Mouse (Mus musculus) embryonic facial prominence, embryonic 11.5 days (tissue): Measurements from ENCODE around the gene Sez6l2. TPM values are rescaled to one million over a fixed set of nuclear protein-coding genes. Genes with fewer than 3 reads are reported as not detected.
A peak's percentile ranks its signal among the peaks of the same experiment; 100 is the strongest.

Experiments
- ATAC-seq: fragments of 200-750 bp; cut with Nextera tagmentation; replicated peaks from 2 replicates; pipeline ENCODE4 v1.8.0; 2017; ENCODE audit warnings: low read depth; ENCODE audit not compliant: insufficient number of reproducible peaks, low FRiP score, low TSS enrichment
- DNase-seq: peaks from one replicate; pipeline ENCODE4 v3.0.0-alpha.2; 2015; ENCODE audit warnings: low spot score
- H3K27ac ChIP-seq: fragments of 300-500 bp; sonication (generic); replicated peaks from 2 replicates; pipeline ENCODE4 v1.5.1; 2014; ENCODE audit warnings: mild to moderate bottlenecking, low read depth, low read length, control low read depth
- H3K27me3 ChIP-seq: fragments of 300-500 bp; sonication (generic); 2 replicates; pipeline ENCODE4 v1.6.1; 2014; ENCODE audit warnings: mild to moderate bottlenecking, low read length, moderate library complexity, mixed read lengths; ENCODE audit not compliant: control insufficient read depth, insufficient read depth
- H3K36me3 ChIP-seq: fragments of 300-500 bp; sonication (generic); replicated peaks from 2 replicates; pipeline ENCODE4 v1.6.1; 2014; ENCODE audit warnings: low read depth, mild to moderate bottlenecking, low read length, moderate library complexity, mixed read lengths; ENCODE audit not compliant: control insufficient read depth, insufficient read depth
- H3K4me1 ChIP-seq: fragments of 300-500 bp; sonication (generic); 2 replicates; pipeline ENCODE4 v1.6.1; 2014; ENCODE audit warnings: low read length, mixed read lengths; ENCODE audit not compliant: control insufficient read depth, insufficient read depth
- H3K4me2 ChIP-seq: fragments of 300-500 bp; sonication (generic); 2 replicates; pipeline ENCODE4 v1.6.1; 2014; ENCODE audit warnings: low read depth, mild to moderate bottlenecking, control low read depth, low read length, moderate library complexity
- H3K4me3 ChIP-seq: fragments of 300-500 bp; sonication (generic); 2 replicates; pipeline ENCODE4 v1.5.1; 2014; ENCODE audit warnings: low read depth, low read length, control low read depth
- H3K9ac ChIP-seq: fragments of 300-500 bp; sonication (generic); replicated peaks from 2 replicates; pipeline ENCODE4 v1.6.1; 2014; ENCODE audit warnings: mild to moderate bottlenecking, control low read depth, low read length
- H3K9me3 ChIP-seq: fragments of 300-500 bp; sonication (generic); replicated peaks from 2 replicates; pipeline ENCODE4 v1.6.1; 2016; ENCODE audit warnings: mild to moderate bottlenecking, low read length, inconsistent platforms, mixed read lengths; ENCODE audit not compliant: control insufficient read depth
- WGBS: fragments of 180-500 bp; shearing (Covaris S2); extraction: QIAGEN DNeasy Blood & Tissue Kit; methylation state at CpG from one replicate; pipeline ENCODE4 v1.1.7; 2014; 5-methylcytosine and 5-hydroxymethylcytosine counted together
- polyA plus RNA-seq: library from polyadenylated mRNA; unstranded; fragments of >200 nt; fragmentation: Nextera tagmentation; extraction: Ambion mirVana; gene quantifications from 2 replicates; pipeline ENCODE4 v1.2.1, GENCODE M21; 2014

The Sez6l2 gene
- polyA plus RNA-seq, 1 experiment from 2014 or later: 1.2 TPM

DNA sequence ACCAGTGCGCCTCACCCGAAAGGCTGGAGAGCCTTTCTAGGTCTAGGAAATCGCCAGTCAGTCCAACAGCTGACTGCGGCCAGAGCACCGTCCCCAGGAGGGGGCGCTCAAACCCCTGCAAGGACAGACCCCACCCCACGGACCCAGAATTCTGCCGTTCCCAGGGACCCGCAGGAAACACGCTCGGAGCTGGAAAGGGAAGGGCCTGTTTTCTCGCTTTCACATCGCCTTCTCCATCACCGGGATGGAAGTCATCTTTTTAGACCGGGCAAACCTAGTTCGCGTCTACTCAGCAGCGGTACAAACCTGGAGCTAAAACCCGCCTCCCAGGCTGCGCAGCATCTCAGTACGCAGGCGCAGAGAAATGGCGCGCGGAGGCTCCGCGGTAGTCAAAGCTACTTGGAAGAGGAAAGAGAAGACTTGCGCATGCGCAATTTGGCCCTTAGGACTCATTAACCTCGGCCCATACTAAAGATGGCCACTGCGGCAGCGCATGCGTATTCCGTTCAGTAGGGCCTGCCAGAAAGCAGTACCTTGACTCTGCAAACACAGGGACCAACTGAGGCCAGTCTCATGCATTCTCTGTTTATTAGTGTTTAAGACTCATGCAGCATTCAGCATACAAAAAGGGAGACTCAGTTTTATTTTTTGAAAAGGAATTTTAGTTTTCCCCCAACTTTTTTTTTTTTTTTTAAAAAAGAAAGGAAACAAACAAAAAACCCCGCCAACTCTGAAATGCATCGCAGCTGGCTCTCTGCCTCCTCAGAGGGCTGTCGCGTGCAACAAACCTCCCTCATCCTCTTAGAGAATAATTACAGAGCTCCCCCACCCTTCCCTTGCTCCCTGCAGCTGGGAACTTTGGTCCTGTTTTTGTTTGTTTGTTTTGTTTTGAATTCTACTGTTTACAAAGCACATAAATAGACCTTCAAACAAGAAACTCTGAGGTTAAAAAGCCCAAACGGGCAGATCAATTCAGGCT is 66.9 kb downstream of the Sez6l2 start, which contains the start of gene Pagr1a:
Gene Pagr1a (minus strand): TSS at position 382 of the 979 bp plus-strand sequence.
- Histone ChIP-seq H3K4me2 (peak within 1 kb of the TSS; percentile 85), H3K4me1 (peaks cover 13% of the 10 kb centered on the region), H3K9ac (peak within 1 kb of the TSS; percentile 87), H3K36me3 (peaks cover 4% of the 10 kb centered on the region), H3K4me3 (peak within 1 kb of the TSS; percentile 66), H3K27me3 (no peaks in the 10 kb centered on the region), H3K27ac (peak within 1 kb of the TSS; percentile 88), H3K9me3 (no peaks in the 10 kb centered on the region)
- WGBS: 4% methylated on average over 39 of the region's 39 CpGs
- DNase-seq (peak; percentile 100), ATAC-seq (peak; percentile 69)

- DNase-seq: no peak
- peaks cover 15% of the 10 kb centered on the region for H3K4me1 ChIP-seq
- peak overlapping the region; percentile 29 for H3K9ac ChIP-seq
- H3K36me3 ChIP-seq: peaks cover 4% of the 10 kb centered on the region
- no peak overlapping the region for H3K4me3 ChIP-seq
- H3K4me2 ChIP-seq: no peak overlapping the region
- no peaks in the 10 kb centered on the region for H3K9me3 ChIP-seq
- H3K27ac ChIP-seq: no peak overlapping the region; the same call in 1 of the 2 replicates
- no peak for ATAC-seq
- WGBS: 59% methylated on average over 6 of the region's 6 CpGs
- H3K27me3 ChIP-seq: no peaks in the 10 kb centered on the region
Measured at GRCm38 (mm10) chr7:127017950-127018345, 67.6 kb downstream of the Sez6l2 start.

GRCm38 (mm10) chr7:127018416-127019305 is 68.3 kb downstream of the Sez6l2 start:
- H3K27me3 ChIP-seq: no peaks in the 10 kb centered on the region
- no peak for ATAC-seq
- WGBS: 69% methylated on average over 15 of the region's 15 CpGs
- H3K4me1 ChIP-seq: peaks cover 22% of the 10 kb centered on the region
- DNase-seq: no peak
- no peak overlapping the region for H3K27ac ChIP-seq
- H3K4me2 ChIP-seq: no peak overlapping the region
- H3K36me3 ChIP-seq: peaks cover 4% of the 10 kb centered on the region
- no peak overlapping the region for H3K4me3 ChIP-seq
- no peaks in the 10 kb centered on the region for H3K9me3 ChIP-seq
- H3K9ac ChIP-seq: peak overlapping the region; percentile 74

- Histone ChIP-seq H3K4me1 (peaks cover 22% of the 10 kb centered on the region), H3K36me3 (peaks cover 4% of the 10 kb centered on the region), H3K27me3 (no peaks in the 10 kb centered on the region), H3K4me3 (no peak overlapping the region), H3K4me2 (peak overlapping the region; percentile 83), H3K27ac (0 out of 2 replicates have a peak overlapping the region, but pooled peaks have one; percentile 7), H3K9me3 (no peaks in the 10 kb centered on the region), H3K9ac (peak overlapping the region; percentile 74)
- DNase-seq (no peak), ATAC-seq (no peak)
- 77% methylated on average over 14 of the region's 14 CpGs for WGBS
Measured at GRCm38 (mm10) chr7:127019306-127019960, 69.1 kb downstream of the Sez6l2 start.

DNA sequence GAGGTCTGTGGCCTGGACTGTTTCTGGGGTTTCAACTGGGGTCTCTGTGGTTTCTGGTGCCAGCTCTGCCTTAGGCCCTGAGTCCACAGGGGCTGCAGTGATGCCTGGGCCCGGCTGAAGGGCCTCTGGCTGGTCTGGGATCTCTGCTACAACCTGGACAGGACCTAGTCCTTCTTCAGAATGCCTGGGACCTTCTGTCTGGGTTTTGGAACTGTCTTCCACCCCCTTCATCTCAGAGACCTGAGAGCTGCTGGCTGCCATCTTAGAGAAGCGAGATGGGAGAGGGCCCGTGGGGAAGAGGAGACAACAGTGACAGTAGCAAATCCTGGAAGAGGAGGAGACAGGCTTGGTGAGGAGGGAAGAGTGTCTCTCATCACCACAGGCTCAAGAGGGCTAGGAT is 69.7 kb downstream of the Sez6l2 start:
- Histone ChIP-seq H3K4me1 (peaks cover 18% of the 10 kb centered on the region), H3K9ac (peak overlapping the region; percentile 74), H3K27me3 (no peaks in the 10 kb centered on the region), H3K4me2 (peak overlapping the region; percentile 83), H3K9me3 (no peaks in the 10 kb centered on the region), H3K4me3 (peak overlapping the region; percentile 46), H3K27ac (0 out of 2 replicates have a peak overlapping the region, but pooled peaks have one; percentile 7), H3K36me3 (peaks cover 4% of the 10 kb centered on the region)
- no peak for ATAC-seq
- no peak for DNase-seq
- WGBS: 78% methylated on average over 3 of the region's 3 CpGs

Other genes starting within 250 kb of the Sez6l2 start
- 37.5 and 42.5 TPM in 2 replicates for gene Coro1a, start 242.8 kb upstream of the Sez6l2 start, polyA plus RNA-seq
- 37.1 and 44.9 TPM in 2 replicates for gene Mapk3, start 191.0 kb upstream of the Sez6l2 start, polyA plus RNA-seq
- gene Gdpd3, start 184.2 kb upstream of the Sez6l2 start, polyA plus RNA-seq: 0.60 and 1.3 TPM in 2 replicates
- 89.1 and 109 TPM in 2 replicates for gene Ypel3, start 173.6 kb upstream of the Sez6l2 start, polyA plus RNA-seq
- gene Tbx6, start 169.1 kb upstream of the Sez6l2 start, polyA plus RNA-seq: 0.18 and 0.27 TPM in 2 replicates
- 374 and 401 TPM in 2 replicates for gene Ppp4c, start 158.1 kb upstream of the Sez6l2 start, polyA plus RNA-seq
- 2.4 and 2.5 TPM in 2 replicates for gene Fam57b, start 152.9 kb upstream of the Sez6l2 start, polyA plus RNA-seq
- not detected in 2 replicates for gene 4930451I11Rik, start 118.9 kb upstream of the Sez6l2 start, polyA plus RNA-seq
- 1.5 and 1.7 TPM in 2 replicates for gene Doc2a, start 103.1 kb upstream of the Sez6l2 start, polyA plus RNA-seq
- gene Hirip3, start 88.6 kb upstream of the Sez6l2 start, polyA plus RNA-seq: 18.8 and 23.4 TPM in 2 replicates
- gene Ino80e, start 88.2 kb upstream of the Sez6l2 start, polyA plus RNA-seq: 100 and 101 TPM in 2 replicates
- gene Taok2, start 65.9 kb upstream of the Sez6l2 start, polyA plus RNA-seq: 21.6 and 23.6 TPM in 2 replicates
- 15.8 and 18.4 TPM in 2 replicates for gene Tmem219, start 27.6 kb upstream of the Sez6l2 start, polyA plus RNA-seq
- 15.1 and 18.5 TPM in 2 replicates for gene Kctd13, start 21.7 kb upstream of the Sez6l2 start, polyA plus RNA-seq
- gene Asphd1, start 981 bp upstream of the Sez6l2 start, polyA plus RNA-seq: 0.60 TPM in 2 replicates
- 64.3 and 71.6 TPM in 2 replicates for gene Cdipt, start 25.4 kb downstream of the Sez6l2 start, polyA plus RNA-seq
- 1.0 and 2.0 TPM in 2 replicates for gene Cdiptos, start 25.5 kb downstream of the Sez6l2 start, polyA plus RNA-seq
- gene Mvp, start 64.1 kb downstream of the Sez6l2 start, polyA plus RNA-seq: 2.6 and 3.0 TPM in 2 replicates
- 0.32 and 0.53 TPM in 2 replicates for gene Pagr1b, start 65.9 kb downstream of the Sez6l2 start, polyA plus RNA-seq
- gene Pagr1a, start 66.8 kb downstream of the Sez6l2 start, polyA plus RNA-seq: 53.4 and 75.3 TPM in 2 replicates
- gene Gm42742, start 70.5 kb downstream of the Sez6l2 start, polyA plus RNA-seq: 52.7 and 56.0 TPM in 2 replicates
- gene Prrt2, start 70.6 kb downstream of the Sez6l2 start, polyA plus RNA-seq: 7.6 and 7.7 TPM in 2 replicates
- 63.1 and 66.4 TPM in 2 replicates for gene Maz, start 76.5 kb downstream of the Sez6l2 start, polyA plus RNA-seq
- 192 and 199 TPM in 2 replicates for gene Kif22, start 91.9 kb downstream of the Sez6l2 start, polyA plus RNA-seq
- not detected in 2 replicates for gene Zg16, start 136.8 kb downstream of the Sez6l2 start, polyA plus RNA-seq
- gene AI467606, start 140.8 kb downstream of the Sez6l2 start, polyA plus RNA-seq: 1.0 and 1.1 TPM in 2 replicates
- gene Qprt, start 171.7 kb downstream of the Sez6l2 start, polyA plus RNA-seq: 2.5 and 3.0 TPM in 2 replicates
- not detected in 2 replicates for gene Spn, start 187.3 kb downstream of the Sez6l2 start, polyA plus RNA-seq
- 71.8 and 74.0 TPM in 2 replicates for gene Cd2bp2, start 245.5 kb downstream of the Sez6l2 start, polyA plus RNA-seq